13 mouse cellular contexts compared by ENCODE assay signal in genomic region chr19:23697861-23698260, GRCm38 (mm10). TPM values are rescaled to one million over a fixed set of nuclear protein-coding genes. Genes with fewer than 3 reads are reported as not detected.
A peak's percentile ranks its signal among the peaks of the same experiment; 100 is the strongest.
DNase-seq lines count a peak whose midpoint lies in the region; ATAC-seq and TF ChIP-seq lines count a peak whose summit lies in the region.
"Had no signal": no experiment of that assay in that cellular context is flagged by ENCODE, and none has a peak within 500 bp of the region (broad histone marks: within the 10 kb centered on the region; RNA-seq: fewer than 3 reads in every experiment).

No protein-coding gene starts in this region.

- WGBS in forebrain, embryonic 12.5 days = 87% methylated on average over 8 of the region's 8 CpGs
- WGBS in forebrain, embryonic 14.5 days = 87% methylated on average over 8 of the region's 8 CpGs
- 85% methylated on average over 8 of the region's 8 CpGs for WGBS in liver, embryonic 14.5 days (ENCODE audit: insufficient replicate concordance)

- H3K36me3 ChIP-seq in forebrain, embryonic 12.5 days (replicated peaks) = peaks cover 55% of the 10 kb centered on the region
- peaks cover 42% of the 10 kb centered on the region for H3K36me3 ChIP-seq in forebrain, embryonic 14.5 days (ENCODE audit: control insufficient read depth, insufficient read depth, low read length)
- H3K36me3 ChIP-seq in liver, embryonic 14.5 days (replicated peaks; ENCODE audit: control insufficient read depth, insufficient read depth, low read depth) = peaks cover 26% of the 10 kb centered on the region

- TF ChIP-seq CTCF in liver, embryonic 14.5 days (IDR thresholded peaks at IDR 0.05; ENCODE audit: low read depth) = peak; percentile 15; the same call in 1 of the 2 replicates

- no peak overlapping the region for H3K4me3 ChIP-seq in forebrain, embryonic 12.5 days (replicated peaks)
- H3K4me3 ChIP-seq in forebrain, embryonic 14.5 days (ENCODE audit: low read depth, low read length) = no peak overlapping the region
- no peak overlapping the region for H3K4me3 ChIP-seq in liver, embryonic 14.5 days (ENCODE audit: insufficient read depth in 1 of 2, low read depth in 2 of 2, low read length in 2 of 2)
- H3K4me3 ChIP-seq: liver, embryonic 15.5 days had no signal

- ATAC-seq in forebrain, embryonic 12.5 days (ENCODE audit: low FRiP score) = 0 out of 2 replicates have a peak, but pooled peaks have one; percentile 39
- ATAC-seq in forebrain, embryonic 14.5 days = no peak
- no peak for ATAC-seq in liver, embryonic 14.5 days (ENCODE audit: insufficient read depth)
- ATAC-seq in erythroblast, adult 5-6 weeks (replicated peaks; ENCODE audit: low FRiP score, poor library complexity, severe bottlenecking) = no peak

- intact Hi-C loops in heart, postnatal 10 days (cut with DNase I) = no loop called here
- intact Hi-C loops in left cerebral cortex, postnatal 4 days (cut with DNase I) = no loop called here

- no peak for DNase-seq in forebrain, embryonic 14.5 days (ENCODE audit: low spot score)
- no peak for DNase-seq in liver, embryonic 14.5 days (ENCODE audit: low read depth in 3 of 3, low spot score in 3 of 3)
- DNase-seq in liver = no peak
- peak; percentile 29 to 32 for DNase-seq in heart, postnatal 10 days
- DNase-seq in thymus, postnatal 25 days = no peak
- no peak for DNase-seq in left cerebral cortex, postnatal 4 days
- DNase-seq: midbrain, embryonic 14.5 days; spleen, adult 18-20 months had no signal

- TF ChIP-seq EP300 in liver, embryonic 14.5 days (IDR thresholded peaks at IDR 0.05; ENCODE audit: low read depth) = no peak

- H3K4me1 ChIP-seq in forebrain, embryonic 12.5 days = no peaks in the 10 kb centered on the region; the same call in 1 of the 2 replicates
- peaks cover 4% of the 10 kb centered on the region; the same call in 1 of the 2 replicates for H3K4me1 ChIP-seq in forebrain, embryonic 14.5 days (ENCODE audit: control insufficient read depth, insufficient read depth, low read length)
- no peaks in the 10 kb centered on the region for H3K4me1 ChIP-seq in liver, embryonic 14.5 days (replicated peaks; ENCODE audit: control insufficient read depth in 2 of 2, insufficient read depth in 2 of 2, low read length in 1 of 2)
- H3K4me1 ChIP-seq: liver, embryonic 15.5 days had no signal

- H3K4me2 ChIP-seq in forebrain, embryonic 12.5 days = no peak overlapping the region
- H3K4me2 ChIP-seq in forebrain, embryonic 14.5 days (ENCODE audit: low read length) = no peak overlapping the region
- H3K4me2 ChIP-seq in liver, embryonic 14.5 days (ENCODE audit: low read depth) = no peak overlapping the region
- H3K4me2 ChIP-seq: hindbrain, embryonic 14.5 days; liver, embryonic 15.5 days had no signal

- H3K27me3 ChIP-seq in forebrain, embryonic 12.5 days = no peaks in the 10 kb centered on the region
- H3K27me3 ChIP-seq in forebrain, embryonic 14.5 days (replicated peaks; ENCODE audit: control insufficient read depth, insufficient read depth, low read length) = no peaks in the 10 kb centered on the region
- H3K27me3 ChIP-seq in liver, embryonic 14.5 days (ENCODE audit: control insufficient read depth, insufficient read depth, low read length) = no peaks in the 10 kb centered on the region
- H3K27me3 ChIP-seq: liver, embryonic 15.5 days had no signal

- H3K9ac ChIP-seq in forebrain, embryonic 12.5 days = no peak overlapping the region
- H3K9ac ChIP-seq in forebrain, embryonic 14.5 days (ENCODE audit: low read length) = no peak overlapping the region
- no peak overlapping the region for H3K9ac ChIP-seq in liver, embryonic 14.5 days (replicated peaks)
- H3K9ac ChIP-seq: hindbrain, embryonic 14.5 days; liver, embryonic 15.5 days had no signal

- no peak overlapping the region for H3K27ac ChIP-seq in forebrain, embryonic 12.5 days
- H3K27ac ChIP-seq in forebrain, embryonic 14.5 days (ENCODE audit: low read depth, low read length) = no peak overlapping the region
- no peak overlapping the region for H3K27ac ChIP-seq in liver, embryonic 14.5 days
- H3K27ac ChIP-seq: hindbrain, embryonic 14.5 days; liver, embryonic 15.5 days had no signal

- H3K9me3 ChIP-seq in forebrain, embryonic 12.5 days = no peaks in the 10 kb centered on the region
- no peaks in the 10 kb centered on the region for H3K9me3 ChIP-seq in forebrain, embryonic 14.5 days (replicated peaks; ENCODE audit: control insufficient read depth, low read length)
- no peaks in the 10 kb centered on the region for H3K9me3 ChIP-seq in liver, embryonic 14.5 days (ENCODE audit: control insufficient read depth, low read length)
- H3K9me3 ChIP-seq: liver, embryonic 15.5 days had no signal

RNA-seq across cellular contexts. Expression of gene Ptar1, which starts 10.6 kb away (rescaled TPM):
- 9.8 and 10.1 TPM in 2 replicates for polyA plus RNA-seq in forebrain, embryonic 12.5 days (2016; fragmentation: Nextera tagmentation; extraction: Ambion mirVana)
- polyA plus RNA-seq in forebrain, embryonic 14.5 days (2014; fragmentation: Nextera tagmentation; extraction: Ambion mirVana) = 5.5 and 7.1 TPM in 2 replicates
- polyA plus RNA-seq in liver, embryonic 14.5 days (2012; rRNA removed) = 1.3 and 1.9 TPM in 2 replicates
- 3.3 and 4.7 TPM in 2 replicates for polyA plus RNA-seq in liver, embryonic 14.5 days (2014; fragmentation: Nextera tagmentation; extraction: Ambion mirVana)
- 10 to 100 TPM; 24.9 to 26.4 TPM for total RNA-seq in heart, postnatal 10 days (2021)
- 6.9 and 11.7 TPM in 2 replicates for total RNA-seq in erythroblast, adult 5-6 weeks (2015; ENCODE audit: low replicate concordance)
- total RNA-seq in erythroblast, adult 5-6 weeks (2017; ENCODE audit: low replicate concordance) = 6.7 and 8.8 TPM in 2 replicates
- 10 to 100 TPM; 24.8 to 27.1 TPM for total RNA-seq in left cerebral cortex, postnatal 4 days (2021)

RNA-seq across cellular contexts. Expression of gene 1700028P14Rik, which starts 45.2 kb away (rescaled TPM):
- 0.31 and 0.89 TPM in 2 replicates for polyA plus RNA-seq in forebrain, embryonic 12.5 days (2016; fragmentation: Nextera tagmentation; extraction: Ambion mirVana)
- 1.5 and 1.6 TPM in 2 replicates for polyA plus RNA-seq in forebrain, embryonic 14.5 days (2014; fragmentation: Nextera tagmentation; extraction: Ambion mirVana)
- polyA plus RNA-seq in liver, embryonic 14.5 days (2012; rRNA removed) = not detected in 2 replicates
- polyA plus RNA-seq in liver, embryonic 14.5 days (2014; fragmentation: Nextera tagmentation; extraction: Ambion mirVana) = not detected in 2 replicates
- not detected for total RNA-seq in heart, postnatal 10 days (2021)
- total RNA-seq in erythroblast, adult 5-6 weeks (2015; ENCODE audit: low replicate concordance) = not detected in 2 replicates
- not detected in 2 replicates for total RNA-seq in erythroblast, adult 5-6 weeks (2017; ENCODE audit: low replicate concordance)
- 1 to 10 TPM in 1 of 2 experiments, under 1 TPM in 1; 0.90 to 2.0 TPM for total RNA-seq in left cerebral cortex, postnatal 4 days (2021)
- polyA plus RNA-seq: C2C12; liver, embryonic 15.5 days had no signal

Comparison
In these comparisons a context has a peak if more than half of its experiments do, and no peak if none do; other contexts are left out.
1. DNase-seq: peak in heart, postnatal 10 days (2 of 2); none in forebrain, embryonic 14.5 days (single experiment), liver, embryonic 14.5 days (0 of 3), liver (single experiment), thymus, postnatal 25 days (single experiment) and left cerebral cortex, postnatal 4 days (single experiment).